In genomic region chr5:65888102-65888501, GRCm38 (mm10) we compare ENCODE assay signal across 16 mouse cellular contexts. TPM values are rescaled to one million over a fixed set of nuclear protein-coding genes. Genes with fewer than 3 reads are reported as not detected.
"Had no signal": no experiment of that assay in that cellular context is flagged by ENCODE, and none has a peak within 500 bp of the region (broad histone marks: within the 10 kb centered on the region; RNA-seq: fewer than 3 reads in every experiment).

No protein-coding gene starts in this region.

- H3K4me3 ChIP-seq: kidney, embryonic 15.5 days; limb, embryonic 15.5 days; liver, embryonic 12.5 days; lung, embryonic 15.5 days; midbrain, embryonic 12.5 days had no signal

- H3K27ac ChIP-seq: kidney, embryonic 15.5 days; limb, embryonic 15.5 days; liver, embryonic 12.5 days; lung, embryonic 15.5 days; midbrain, embryonic 12.5 days had no signal

- H3K27me3 ChIP-seq: kidney, embryonic 15.5 days; limb, embryonic 15.5 days; liver, embryonic 12.5 days; lung, embryonic 15.5 days; midbrain, embryonic 12.5 days had no signal

- DNase-seq: kidney, adult 2 months; kidney, postnatal 14 days; layer of hippocampus, adult 9-11 months; layer of hippocampus, postnatal 36 days; lung, postnatal 14 days; right cerebral cortex, postnatal 14 days had no signal

- H3K36me3 ChIP-seq: kidney, embryonic 15.5 days; limb, embryonic 15.5 days; liver, embryonic 12.5 days; lung, embryonic 15.5 days; midbrain, embryonic 12.5 days had no signal

- H3K4me1 ChIP-seq: limb, embryonic 15.5 days; lung, embryonic 15.5 days; midbrain, embryonic 12.5 days had no signal

- H3K9me3 ChIP-seq: kidney, embryonic 15.5 days; limb, embryonic 15.5 days; liver, embryonic 12.5 days; lung, embryonic 15.5 days; midbrain, embryonic 12.5 days had no signal

RNA-seq across cellular contexts. Expression of gene Chrna9, which starts 46.6 kb away (rescaled TPM):
- total RNA-seq: layer of hippocampus, postnatal 36 days; left cerebral cortex, adult 8-10 months; left cerebral cortex, postnatal 25 days; megakaryocyte-erythroid progenitor cell, adult 5-6 weeks had no signal
- polyA plus RNA-seq: kidney, adult 2 months; liver, embryonic 12.5 days; midbrain, embryonic 12.5 days; midbrain, embryonic 16.5 days; neural tube, embryonic 14.5 days had no signal
